Mouse (Mus musculus): ENCODE measurements at regions not wholly inside any gene's neighbourhood (a gene's known extent, or its start where the extent isn't known, plus 50 kb on each side); places are given as distances from the start of the nearest gene placed in this dataset.
"Not testable (repeated sequence)": the region's sequence is repeated elsewhere in the genome, so short reads cannot be mapped to it uniquely, and the experiment has no call there.

- DNase-seq (ENCODE audit: low read depth, low spot score), result no peak
Measured at GRCm38 (mm10) chr5:50343681-50344080, 284.9 kb upstream of the Adgra3 start.

GRCm38 (mm10) chr5:50309491-50309890, 250.7 kb upstream of the Adgra3 start:
- DNase-seq (ENCODE audit: low read depth, low spot score), result no peak

- no peak for DNase-seq (ENCODE audit: low read depth, low spot score)
Measured at GRCm38 (mm10) chr5:50303859-50304480, 245.2 kb upstream of the Adgra3 start.

- no peak for DNase-seq (ENCODE audit: low read depth, low spot score)
Measured at GRCm38 (mm10) chr5:50293794-50294193, 235.0 kb upstream of the Adgra3 start.

- DNase-seq (ENCODE audit: low read depth, low spot score), result no peak
Measured at GRCm38 (mm10) chr5:50290879-50291410, 232.1 kb upstream of the Adgra3 start.

- DNase-seq (ENCODE audit: low read depth, low spot score), result no peak
Measured at GRCm38 (mm10) chr5:50260417-50260816, 201.6 kb upstream of the Adgra3 start.

DNA sequence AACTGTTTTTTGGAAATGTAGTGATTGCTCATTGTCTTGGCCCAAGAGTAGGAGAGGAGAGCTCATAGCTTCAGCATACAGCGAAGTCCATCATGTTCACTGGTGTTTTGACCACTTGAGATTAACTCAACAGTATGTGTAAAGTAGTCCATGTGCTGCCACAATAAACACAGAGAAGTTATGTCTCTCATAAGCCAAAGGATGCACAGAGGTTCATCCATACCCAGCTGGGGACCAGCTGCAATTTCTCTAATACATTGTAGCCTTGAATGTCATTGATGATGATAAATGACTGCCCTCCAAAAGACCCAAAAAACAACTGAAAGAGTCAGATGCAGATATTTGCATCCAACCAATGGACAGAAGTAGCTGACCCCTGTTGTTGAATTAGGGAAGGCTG, 199.2 kb upstream of the Adgra3 start:
- no peak for DNase-seq (ENCODE audit: low read depth, low spot score)

DNA sequence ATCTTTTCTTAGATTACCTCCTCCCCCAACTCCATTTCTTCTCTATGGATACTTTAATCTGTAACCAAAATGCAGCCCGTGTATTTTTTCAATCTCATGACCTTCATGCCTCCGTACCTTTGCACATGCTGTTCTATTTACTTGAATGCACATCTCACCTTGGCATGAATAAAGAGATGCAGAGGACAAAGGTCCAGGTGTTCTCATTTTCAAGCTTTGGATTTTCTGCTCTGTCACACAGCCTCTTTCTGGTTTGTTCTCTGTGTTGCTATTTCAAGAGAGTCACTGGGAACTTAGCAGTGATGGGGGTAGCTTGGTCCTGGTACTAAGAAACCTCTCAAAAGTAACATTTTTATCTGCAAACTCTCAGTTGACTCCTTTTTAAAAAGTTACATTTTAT, 175.3 kb upstream of the Adgra3 start:
- DNase-seq (ENCODE audit: low read depth, low spot score), result no peak

DNA sequence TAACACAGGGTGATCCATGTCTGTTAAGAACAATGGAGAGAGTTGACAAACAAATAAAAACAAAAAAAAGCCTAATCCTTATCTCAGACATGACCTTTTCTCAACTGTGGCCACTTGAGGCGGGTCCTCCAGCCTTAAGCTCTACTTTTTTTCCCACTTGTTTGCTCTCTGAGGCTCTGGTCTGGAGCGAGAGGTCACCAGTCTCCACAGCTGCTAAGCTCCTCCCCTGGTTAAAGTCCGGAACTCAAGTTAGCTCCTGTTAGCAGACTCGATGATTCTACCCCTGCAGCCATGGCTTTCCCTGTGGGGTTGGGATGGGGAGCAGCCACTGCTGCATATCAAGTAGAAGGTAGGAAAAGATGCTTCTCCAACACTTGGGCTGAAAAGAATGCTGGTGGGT, 158.2 kb upstream of the Adgra3 start:
- no peak for DNase-seq (ENCODE audit: low read depth, low spot score)

GRCm38 (mm10) chr5:50215960-50216359, 157.2 kb upstream of the Adgra3 start:
- DNase-seq (ENCODE audit: low read depth, low spot score), result peak; percentile 10

DNA sequence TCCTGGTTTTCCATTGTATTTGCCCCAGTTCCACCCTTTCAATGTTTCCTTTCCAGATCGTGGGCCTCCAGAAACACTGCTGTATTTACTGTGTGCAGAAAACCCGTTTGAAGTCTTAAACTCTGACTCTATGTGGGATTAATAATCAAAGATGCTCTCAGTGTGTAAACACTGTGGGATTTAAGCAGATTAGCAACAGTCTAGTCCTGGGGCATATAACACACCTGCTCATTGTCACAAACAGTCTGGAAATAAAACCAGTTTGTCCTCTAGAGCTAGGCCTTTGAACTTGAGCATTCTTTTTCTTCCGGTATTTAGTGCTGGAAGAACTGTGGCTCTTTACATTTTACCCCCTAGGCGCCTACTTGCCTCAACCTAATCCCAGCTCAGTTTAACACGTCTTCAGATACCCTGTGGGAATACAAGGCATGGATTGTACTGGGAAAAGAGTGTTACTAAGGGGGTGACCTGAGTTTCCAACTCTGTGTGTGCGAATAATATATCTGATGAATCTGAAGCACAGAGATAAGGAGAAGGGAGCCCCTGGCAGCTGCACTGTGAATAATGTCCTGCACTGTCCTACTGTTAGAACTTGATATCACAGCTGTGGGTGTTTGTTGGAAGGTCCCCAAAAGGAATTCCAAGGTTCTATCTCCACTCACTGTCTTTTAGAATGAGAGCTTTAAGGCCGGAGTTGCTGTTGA, 143.7 kb upstream of the Adgra3 start:
- no peak for DNase-seq (ENCODE audit: low read depth, low spot score)

- peak; percentile 11 for DNase-seq (ENCODE audit: low read depth, low spot score)
Measured at GRCm38 (mm10) chr5:50196423-50196822, 137.6 kb upstream of the Adgra3 start.

GRCm38 (mm10) chr5:50195993-50196392, 137.2 kb upstream of the Adgra3 start:
- DNase-seq (ENCODE audit: low read depth, low spot score), result no peak

GRCm38 (mm10) chr5:50189394-50189793, 130.6 kb upstream of the Adgra3 start:
- DNase-seq (ENCODE audit: low read depth, low spot score), result no peak

DNA sequence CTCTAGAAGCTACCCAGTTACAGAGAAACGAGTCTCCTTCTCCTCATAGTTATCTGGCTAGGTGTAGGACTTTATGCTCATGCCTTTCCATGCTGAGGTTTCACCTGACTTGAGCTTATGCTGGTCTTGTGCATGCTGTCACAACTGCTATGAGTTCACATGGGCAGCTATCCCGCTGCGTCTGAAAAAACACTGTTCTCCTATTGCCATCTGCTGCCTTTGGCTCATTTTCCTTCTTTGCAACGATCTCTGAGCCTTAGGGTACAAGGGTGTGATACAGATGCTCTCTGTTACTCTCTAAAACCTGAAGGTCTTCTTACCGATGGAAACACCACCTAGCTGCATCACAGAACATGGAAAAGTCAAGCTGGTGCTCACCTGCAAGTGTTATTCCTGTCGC, 123.9 kb upstream of the Adgra3 start:
- no peak for DNase-seq (ENCODE audit: low read depth, low spot score)

DNA sequence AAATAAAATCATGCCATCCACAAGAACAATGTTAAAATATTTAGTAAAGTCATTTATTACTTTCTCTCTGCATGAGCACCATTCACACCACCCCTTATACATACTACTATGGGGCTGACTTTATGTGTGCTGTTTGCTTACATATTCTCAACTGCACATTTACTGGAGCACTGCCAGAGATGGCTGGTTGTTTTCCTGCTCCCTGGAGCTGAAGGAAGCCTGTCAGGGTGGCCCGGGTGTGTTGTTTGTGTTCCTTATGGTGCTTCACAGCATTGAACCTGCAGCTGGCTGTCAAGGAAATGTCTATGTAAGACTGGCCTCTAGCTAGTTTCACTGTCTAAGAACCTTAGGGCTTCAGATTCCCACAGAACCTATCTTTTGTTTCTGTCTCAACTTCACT, 97.8 kb upstream of the Adgra3 start:
- no peak for DNase-seq (ENCODE audit: low read depth, low spot score)

GRCm38 (mm10) chr5:50155170-50155860, 96.5 kb upstream of the Adgra3 start:
- DNase-seq (ENCODE audit: low read depth, low spot score), result not testable (repeated sequence)

DNA sequence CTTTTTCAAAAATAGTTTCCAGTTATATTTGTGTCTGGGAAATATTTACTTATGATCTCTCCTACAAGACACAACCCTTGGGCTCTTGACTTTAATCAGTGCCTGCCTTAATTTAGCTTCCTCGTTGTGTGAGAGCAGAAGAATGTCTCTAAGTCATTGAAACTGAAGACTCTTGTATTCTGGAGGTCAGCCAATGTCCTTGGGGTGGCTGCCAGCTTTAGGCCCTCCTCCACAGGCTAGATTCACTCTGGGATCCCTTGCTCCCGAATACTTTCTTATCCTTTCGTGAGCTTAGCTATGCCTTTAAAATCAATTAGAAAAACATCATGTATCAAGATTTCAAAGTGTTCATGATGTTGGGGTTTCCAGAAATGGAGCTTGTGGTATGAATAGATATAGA, 88.1 kb upstream of the Adgra3 start:
- no peak for DNase-seq (ENCODE audit: low read depth, low spot score)

DNA sequence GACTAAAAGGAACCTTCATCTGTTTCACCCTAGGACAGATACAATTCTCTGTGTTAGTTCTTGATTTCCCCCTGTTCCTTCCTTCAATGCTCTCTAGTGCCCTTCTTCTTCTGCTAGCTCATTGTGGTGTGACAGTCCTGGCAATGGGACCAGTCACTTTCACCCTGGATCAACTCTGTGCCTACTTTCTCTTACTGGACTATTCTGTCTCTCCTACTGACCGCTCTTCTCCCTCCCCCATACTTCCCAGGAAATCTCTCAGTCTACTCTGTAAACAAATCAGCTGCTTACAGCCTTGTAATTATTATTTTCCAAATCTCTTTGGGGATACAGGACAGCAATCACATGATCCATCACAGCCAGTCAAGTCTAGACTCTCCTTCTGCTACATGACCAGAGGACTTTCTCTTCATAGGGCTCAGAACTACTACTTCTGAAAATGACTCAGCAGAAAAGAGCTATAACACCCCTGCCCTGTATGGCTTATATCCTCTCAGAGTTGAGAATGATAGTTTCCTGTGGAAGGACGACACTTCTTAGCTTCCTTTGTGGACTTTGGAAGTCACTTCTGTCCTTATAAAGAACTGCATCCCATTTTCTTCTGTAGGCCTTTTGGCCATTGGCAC, 86.8 kb upstream of the Adgra3 start:
- DNase-seq (ENCODE audit: low read depth, low spot score), result no peak

DNA sequence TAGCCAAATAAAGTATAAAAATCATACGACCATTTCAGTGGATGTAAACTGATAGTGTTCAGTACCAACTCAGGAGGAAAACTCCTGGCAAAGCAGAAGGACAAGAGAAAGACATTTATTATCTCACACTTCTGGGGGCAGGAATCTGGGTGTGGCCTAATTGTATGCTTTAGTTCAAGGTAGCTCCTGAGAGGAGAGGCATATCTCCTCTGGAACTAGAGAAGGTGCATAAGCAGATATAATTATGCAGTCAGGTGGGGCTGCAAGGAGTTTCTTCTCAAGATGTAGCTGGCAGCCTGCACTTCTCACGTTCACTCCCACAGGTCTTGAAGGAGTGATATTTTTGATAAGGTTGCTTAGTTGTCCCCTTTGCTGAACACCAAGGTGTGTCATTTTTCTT, 71.4 kb upstream of the Adgra3 start:
- no peak for DNase-seq (ENCODE audit: low read depth, low spot score)

- no peak for DNase-seq (ENCODE audit: low read depth, low spot score)
Measured at GRCm38 (mm10) chr5:50128972-50129371, 70.2 kb upstream of the Adgra3 start.

GRCm38 (mm10) chr5:50126594-50126993, 67.8 kb upstream of the Adgra3 start:
- DNase-seq (ENCODE audit: low read depth, low spot score), result no peak
